In genomic region chr16:4304176-4304922, GRCm38 (mm10) we compare ENCODE assay signal across 9 mouse cellular contexts.
DNase-seq lines count a peak whose midpoint lies in the region; ATAC-seq and TF ChIP-seq lines count a peak whose summit lies in the region.
"Had no signal": no experiment of that assay in that cellular context is flagged by ENCODE, and none has a peak within 500 bp of the region (broad histone marks: within the 10 kb centered on the region; RNA-seq: fewer than 3 reads in every experiment).

No protein-coding gene starts in this region.

- intact Hi-C loops in heart, postnatal 25 days (cut with DNase I), result loop anchor here (5.0 kb wide), 1 partner anchor 303 kb away; no protein-coding TSS in a partner anchor

- no peak for DNase-seq in heart, postnatal 25 days (ENCODE audit: low spot score)
- peak; percentile 66 for DNase-seq in A20 (ENCODE audit: low read depth, low spot score)
- peak; percentile 14 for DNase-seq in c-Kit-positive CD71-negative TER-119-negative erythroid progenitor cells, embryonic 14.5 days (ENCODE audit: low read depth)
- DNase-seq in hindbrain, postnatal 0 days (ENCODE audit: low spot score), result peak; percentile 79
- peak; percentile 50 for DNase-seq in lung, postnatal 36 days
- no peak for DNase-seq in layer of hippocampus, postnatal 25 days (ENCODE audit: extremely low spot score in 1 of 2, low spot score in 1 of 2)

- WGBS in heart, embryonic 11.5 days (ENCODE audit: insufficient replicate concordance), result 64% methylated on average over 12 of the region's 12 CpGs
- WGBS in hindbrain, postnatal 0 days, result 71% methylated on average over 12 of the region's 12 CpGs

- no peaks in the 10 kb centered on the region for H3K4me1 ChIP-seq in heart, embryonic 11.5 days (ENCODE audit: control insufficient read depth, insufficient read depth, low read length)
- no peaks in the 10 kb centered on the region for H3K4me1 ChIP-seq in hindbrain, postnatal 0 days (ENCODE audit: insufficient read depth, low read length)
- H3K4me1 ChIP-seq: lung, embryonic 15.5 days had no signal

- no peaks in the 10 kb centered on the region for H3K36me3 ChIP-seq in heart, embryonic 11.5 days (ENCODE audit: control insufficient read depth, insufficient read depth, low read length)
- peaks cover 3% of the 10 kb centered on the region; the same call in 1 of the 2 replicates for H3K36me3 ChIP-seq in hindbrain, postnatal 0 days (ENCODE audit: insufficient read depth, low read length)
- H3K36me3 ChIP-seq: lung, embryonic 15.5 days had no signal

- no peaks in the 10 kb centered on the region for H3K27me3 ChIP-seq in heart, embryonic 11.5 days (ENCODE audit: control insufficient read depth, insufficient read depth, low read length)
- H3K27me3 ChIP-seq in hindbrain, postnatal 0 days (ENCODE audit: insufficient read depth, low read length), result no peaks in the 10 kb centered on the region
- H3K27me3 ChIP-seq: lung, embryonic 15.5 days had no signal

- H3K9ac ChIP-seq in heart, embryonic 11.5 days (ENCODE audit: low read depth, low read length), result no peak overlapping the region
- no peak overlapping the region for H3K9ac ChIP-seq in hindbrain, postnatal 0 days (replicated peaks; ENCODE audit: low read length)
- H3K9ac ChIP-seq: lung, embryonic 15.5 days had no signal

- ATAC-seq in heart, embryonic 11.5 days (replicated peaks; ENCODE audit: insufficient number of reproducible peaks, low FRiP score, low TSS enrichment), result peak; percentile 42; the same call in 1 of the 2 replicates
- ATAC-seq in hindbrain, postnatal 0 days, result peak; percentile 69
- ATAC-seq in monocyte, adult 5-6 weeks (replicated peaks; ENCODE audit: insufficient number of reproducible peaks, low FRiP score, low TSS enrichment, poor library complexity, severe bottlenecking), result no peak

- no peaks in the 10 kb centered on the region for H3K9me3 ChIP-seq in heart, embryonic 11.5 days (replicated peaks; ENCODE audit: control insufficient read depth, low read length)
- no peaks in the 10 kb centered on the region for H3K9me3 ChIP-seq in hindbrain, postnatal 0 days (ENCODE audit: low read length)
- H3K9me3 ChIP-seq: lung, embryonic 15.5 days had no signal

- H3K4me3 ChIP-seq in heart, embryonic 11.5 days (ENCODE audit: low read depth, low read length), result no peak overlapping the region
- H3K4me3 ChIP-seq in hindbrain, postnatal 0 days (ENCODE audit: low read length), result no peak overlapping the region
- H3K4me3 ChIP-seq: lung, embryonic 15.5 days had no signal

- no peak overlapping the region for H3K4me2 ChIP-seq in heart, embryonic 11.5 days
- no peak overlapping the region for H3K4me2 ChIP-seq in hindbrain, postnatal 0 days (ENCODE audit: low read depth, low read length)
- H3K4me2 ChIP-seq: lung, embryonic 15.5 days had no signal

- H3K27ac ChIP-seq in heart, embryonic 11.5 days (ENCODE audit: low read depth, low read length), result no peak overlapping the region
- H3K27ac ChIP-seq in hindbrain, postnatal 0 days, result no peak overlapping the region
- H3K27ac ChIP-seq: lung, embryonic 15.5 days had no signal

- peak; percentile 82 for TF ChIP-seq CTCF in hindbrain, postnatal 0 days (IDR thresholded peaks at IDR 0.05; ENCODE audit: low read depth)

Comparison
In these comparisons a context has a peak if more than half of its experiments do, and no peak if none do; other contexts are left out.
1. DNase-seq: peak in A20 (single experiment), c-Kit-positive CD71-negative TER-119-negative erythroid progenitor cells, embryonic 14.5 days (single experiment), hindbrain, postnatal 0 days (single experiment) and lung, postnatal 36 days (single experiment); none in heart, postnatal 25 days (single experiment) and layer of hippocampus, postnatal 25 days (0 of 2).